Mouse (Mus musculus) heart, adult 9 months (tissue): ENCODE data around the gene Smyd3.

Experiments used
- DNase-seq, 2 experiments: peaks; one replicate each; pipeline ENCODE4 v3.0.0; 2022; ENCODE audit warnings: low spot score in 2 of 2

The Smyd3 gene

GRCm38 (mm10) chr1:179461019-179461814, 56.6 kb downstream of the Smyd3 start:
- DNase-seq: no peak

- no peak for DNase-seq
Measured at GRCm38 (mm10) chr1:179458987-179459368, 58.9 kb downstream of the Smyd3 start.

- DNase-seq: peak; percentile 13 to 27
Measured at GRCm38 (mm10) chr1:179458236-179458986, 59.4 kb downstream of the Smyd3 start.

- peak in 1 of 2 experiments; percentile 8 for DNase-seq
Measured at GRCm38 (mm10) chr1:179454600-179454999, 63.2 kb downstream of the Smyd3 start.

- DNase-seq: no peak
Measured at GRCm38 (mm10) chr1:179451211-179451610, 66.6 kb downstream of the Smyd3 start.

- no peak for DNase-seq
Measured at GRCm38 (mm10) chr1:179446845-179447212, 71.0 kb downstream of the Smyd3 start.

DNA sequence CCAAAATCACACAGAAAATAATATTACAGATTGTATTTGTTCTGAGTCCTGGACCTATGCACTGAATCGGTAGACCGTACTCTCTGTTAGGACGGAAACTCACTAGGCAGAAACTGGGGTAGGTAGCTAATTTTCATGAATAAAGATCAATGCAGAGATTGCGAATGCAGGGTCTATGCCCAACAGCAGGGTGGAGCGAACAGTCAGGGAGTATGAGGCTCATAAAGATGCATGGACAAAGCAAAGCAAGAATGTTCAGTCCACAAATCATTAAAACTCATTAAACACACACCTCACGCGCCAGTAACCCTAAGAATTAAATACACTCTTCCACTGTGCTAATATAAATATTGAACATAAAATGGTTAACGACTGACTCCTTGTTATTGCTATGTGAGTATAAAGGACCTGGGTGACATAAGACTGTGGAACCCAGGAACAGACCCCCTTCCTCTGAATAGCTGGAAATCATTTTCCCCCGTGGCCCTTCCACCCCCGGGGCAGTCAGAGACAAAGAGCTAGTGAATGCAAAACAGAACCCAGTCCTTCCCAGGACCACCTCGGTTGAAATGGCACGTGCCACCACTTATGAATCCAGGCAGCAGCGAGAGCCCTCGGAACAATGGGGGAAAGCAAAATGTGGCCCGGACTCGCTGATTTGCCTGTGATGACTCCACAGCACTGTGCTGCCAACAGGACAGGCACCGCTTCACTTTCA, 71.6 kb downstream of the Smyd3 start:
- no peak for DNase-seq

GRCm38 (mm10) chr1:179443835-179444234, 74.0 kb downstream of the Smyd3 start:
- DNase-seq: no peak

GRCm38 (mm10) chr1:179443423-179443822, 74.4 kb downstream of the Smyd3 start:
- no peak for DNase-seq

- no peak for DNase-seq
Measured at GRCm38 (mm10) chr1:179436596-179436995, 81.2 kb downstream of the Smyd3 start.

- peak; percentile 1 to 17 for DNase-seq
Measured at GRCm38 (mm10) chr1:179434443-179435260, 83.2 kb downstream of the Smyd3 start.

DNA sequence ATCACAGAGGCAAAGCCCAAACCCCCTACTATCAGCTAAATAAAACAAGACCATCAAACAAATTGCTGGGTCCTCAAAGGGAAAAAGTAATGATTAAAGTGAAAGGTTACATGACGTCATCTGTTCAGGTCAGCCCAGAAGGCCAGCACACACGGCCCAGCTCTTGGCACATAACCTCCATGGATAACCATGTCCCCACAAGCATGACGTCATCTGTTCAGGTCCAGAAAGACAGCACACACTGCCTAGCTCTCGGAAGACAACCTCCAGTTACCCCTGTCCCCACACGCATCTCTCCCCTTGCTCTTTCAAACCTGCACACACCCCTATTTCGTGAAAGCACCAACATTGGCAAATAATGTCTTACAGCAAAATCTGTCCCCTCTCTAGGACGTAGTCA, 84.0 kb downstream of the Smyd3 start:
- no peak for DNase-seq

- DNase-seq: no peak
Measured at GRCm38 (mm10) chr1:179433355-179433754, 84.5 kb downstream of the Smyd3 start.

DNA sequence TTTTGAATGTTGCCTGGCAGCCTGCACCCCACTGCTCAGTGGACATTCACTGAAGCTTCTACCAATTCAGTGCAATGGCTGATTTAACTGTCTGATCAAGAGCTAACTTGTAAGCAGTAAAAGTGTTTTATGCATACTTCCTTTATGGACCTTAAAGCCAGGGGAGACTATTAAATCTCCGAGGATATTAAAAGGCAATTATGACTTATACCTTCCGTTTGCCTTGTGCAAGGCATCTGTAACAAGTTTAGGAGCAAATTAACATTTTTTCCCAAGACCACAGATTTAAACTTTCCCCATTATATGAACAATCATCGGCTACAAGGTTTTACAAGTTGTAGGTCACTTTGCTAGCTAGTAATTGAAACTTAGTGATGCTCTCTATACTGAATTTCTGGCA, 87.8 kb downstream of the Smyd3 start:
- DNase-seq: no peak

DNA sequence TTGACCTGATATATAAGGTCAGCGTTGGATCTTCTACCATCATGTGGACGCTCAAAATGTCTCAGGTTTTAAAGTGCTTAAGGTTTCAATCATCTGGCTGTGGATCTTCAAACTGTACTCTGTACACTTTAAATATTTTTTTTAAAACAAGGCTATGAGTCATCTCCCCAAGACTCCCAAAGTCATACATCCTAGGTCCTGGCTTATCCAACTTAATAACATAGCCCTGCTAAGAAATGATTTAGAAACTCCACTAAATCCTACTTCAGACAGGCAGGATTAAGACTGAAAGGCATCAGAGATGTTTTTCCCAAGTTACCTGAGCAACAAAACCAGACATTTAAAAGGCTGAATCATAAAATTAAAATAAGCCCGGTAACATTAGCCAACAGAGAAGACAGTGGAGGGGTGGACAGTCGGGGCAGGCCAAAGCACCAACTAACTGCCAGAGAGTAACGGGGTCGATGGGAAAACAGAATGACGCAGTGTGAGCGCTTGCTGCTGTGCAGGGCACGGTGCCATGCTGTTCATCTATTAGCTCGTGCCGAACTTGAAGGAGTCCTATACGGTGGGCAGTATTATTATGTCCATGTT, 92.9 kb downstream of the Smyd3 start:
- DNase-seq: no peak

- DNase-seq: no peak
Measured at GRCm38 (mm10) chr1:179419091-179419490, 98.8 kb downstream of the Smyd3 start.

- no peak for DNase-seq
Measured at GRCm38 (mm10) chr1:179408086-179408485, 109.8 kb downstream of the Smyd3 start.

- DNase-seq: no peak
Measured at GRCm38 (mm10) chr1:179400835-179401234, 117.0 kb downstream of the Smyd3 start.

DNA sequence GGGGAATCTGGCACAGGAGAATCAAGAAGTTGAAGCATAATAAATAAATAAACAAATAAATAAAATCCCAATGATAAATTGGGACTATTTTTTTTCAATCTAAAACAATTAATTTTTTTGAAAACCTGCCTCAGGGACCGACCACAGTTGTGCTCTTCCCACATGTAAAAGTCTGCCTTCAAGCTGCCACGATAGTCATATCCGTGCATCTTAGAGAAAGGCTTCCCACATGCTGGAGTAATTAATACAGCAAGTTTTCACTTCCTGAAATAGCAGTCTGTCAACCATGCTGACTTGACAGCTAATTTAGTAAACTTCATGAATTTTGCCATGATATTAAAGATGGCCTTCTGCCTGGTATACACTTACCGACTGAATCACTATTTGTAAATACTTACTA, 119.2 kb downstream of the Smyd3 start:
- no peak for DNase-seq

- DNase-seq: no peak
Measured at GRCm38 (mm10) chr1:179386237-179386975, 131.4 kb downstream of the Smyd3 start.

DNA sequence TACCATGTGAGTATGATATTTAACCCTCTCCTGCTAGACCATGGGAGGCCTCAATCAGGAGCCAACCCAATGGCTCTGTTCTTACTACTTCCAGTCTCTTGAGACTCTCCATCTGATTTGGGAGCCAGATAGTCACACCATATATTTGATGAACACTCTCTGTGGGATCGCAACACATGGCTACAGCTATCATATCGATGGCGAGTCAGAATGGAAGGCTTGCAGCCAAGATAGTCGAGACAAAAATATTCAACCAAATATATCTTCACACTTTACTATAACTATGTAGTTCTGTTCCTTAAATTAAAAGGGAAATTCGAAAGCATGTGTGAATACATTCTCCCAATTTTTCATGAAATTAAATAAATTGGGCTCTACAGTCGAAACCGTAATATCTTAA, 132.2 kb downstream of the Smyd3 start:
- DNase-seq: no peak
